Mouse (Mus musculus): ENCODE data around the gene Fuca1. TPM values are rescaled to one million over a fixed set of nuclear protein-coding genes. Genes with fewer than 3 reads are reported as not detected.

Gene Fuca1
- total and polyA plus RNA-seq, 3 experiments = 32.6 to 77.6 (median 66.5) TPM

DNA sequence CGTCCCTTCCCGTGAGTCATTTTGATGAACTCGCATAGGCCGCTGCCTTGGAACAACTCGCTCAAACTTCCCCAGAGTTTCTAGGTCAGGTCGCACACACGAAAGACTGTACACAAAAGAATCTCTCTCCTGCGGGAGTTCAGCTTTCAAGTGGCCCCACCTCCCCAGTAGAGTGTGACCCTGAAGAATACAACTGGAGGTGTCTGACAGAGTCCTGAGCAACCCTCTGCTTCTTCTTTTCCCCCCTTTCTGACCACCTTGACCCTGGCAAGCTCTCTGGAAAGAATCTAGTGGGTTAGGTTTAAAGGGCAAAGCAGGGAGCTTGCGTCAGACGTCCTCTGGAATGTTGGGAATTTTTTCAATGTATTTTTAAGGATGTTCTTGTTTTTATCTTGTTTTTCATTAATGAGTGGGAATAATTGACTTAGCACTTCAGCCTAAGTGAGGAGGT lies 37.1 kb upstream of the Fuca1 start:
- no peaks in the 10 kb centered on the region for H3K27me3 ChIP-seq (replicated peaks)
- no peak for TF ChIP-seq MAX (IDR thresholded peaks at IDR 0.05; ENCODE audit: low read length)
- DNase-seq (ENCODE audit: extremely low read depth) = no peak
- no peaks in the 10 kb centered on the region for H3K79me2 ChIP-seq (replicated peaks; ENCODE audit: control insufficient read depth, extremely low read depth, insufficient read depth, poor library complexity, severe bottlenecking)
- H3K4me2 ChIP-seq (ENCODE audit: insufficient read depth, low read depth, poor library complexity, severe bottlenecking) = no peak overlapping the region
- H3K4me3 ChIP-seq (replicated peaks in 1 of 3; ENCODE audit: low read depth in 2 of 3, low read length in 2 of 3, poor library complexity in 1 of 3) = no peak overlapping the region
- in situ Hi-C loops (cut with MboI; ENCODE audit: low pct_ligation_motif_present, low pct_unique_long_range_greater_than_20kb, low sequenced_read_pairs) (loop anchor here (10.0 kb wide), 1 partner anchor 61 kb away; the partner anchor contains the start of gene Hmgcl), dilution Hi-C loops (cut with MboI; ENCODE audit: extremely low pct_ligation_motif_present, extremely low pct_unique_long_range_greater_than_20kb, low sequenced_read_pairs) (no loop called here)
- H3K4me1 ChIP-seq (ENCODE audit: control insufficient read depth in 1 of 2, insufficient read depth in 2 of 2) = peaks cover 23 to 43% of the 10 kb centered on the region in 2 experiments
- H3K9me3 ChIP-seq (replicated peaks; ENCODE audit: low read length) = no peaks in the 10 kb centered on the region
- H3K27ac ChIP-seq (ENCODE audit: insufficient read depth, low read depth) = no peak overlapping the region
- H3K9ac ChIP-seq (ENCODE audit: insufficient read depth, low read depth) = no peak overlapping the region
- no peaks in the 10 kb centered on the region for H3K36me3 ChIP-seq (replicated peaks in 1 of 2; ENCODE audit: control insufficient read depth in 1 of 2, insufficient read depth in 1 of 2, low read length in 1 of 2)

DNA sequence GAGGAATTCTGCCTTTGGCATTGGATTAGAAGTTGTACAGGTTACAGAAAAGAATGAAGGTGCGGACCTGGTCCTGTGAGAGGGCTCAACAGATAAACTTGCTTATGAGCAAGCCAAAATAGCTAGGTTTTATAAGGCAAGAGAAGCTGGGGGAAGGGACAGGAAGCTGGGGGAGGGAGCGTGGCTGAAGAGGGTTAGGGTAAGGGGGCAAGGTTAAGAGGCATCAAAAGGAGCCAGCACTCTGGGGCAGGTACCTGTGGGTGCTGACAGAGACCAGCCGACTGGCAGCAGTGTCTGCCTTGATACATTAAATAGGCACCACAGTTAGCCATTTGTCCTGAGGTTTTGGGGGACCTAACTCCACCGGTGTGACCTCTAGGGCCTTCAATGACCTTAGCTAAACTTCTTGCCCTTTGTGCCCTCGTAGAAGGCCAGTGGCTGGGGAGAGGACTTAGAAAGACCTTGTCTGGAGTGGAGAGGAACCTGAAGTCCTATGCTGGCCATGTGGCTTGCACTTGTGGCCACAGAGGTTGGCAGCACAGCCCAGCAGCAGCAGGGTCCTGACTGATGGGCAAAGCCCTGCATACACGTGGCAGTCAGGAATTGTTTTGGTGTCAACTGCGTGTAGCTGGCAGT lies 36.5 kb upstream of the Fuca1 start:
- dilution Hi-C loops (cut with MboI; ENCODE audit: extremely low pct_ligation_motif_present, extremely low pct_unique_long_range_greater_than_20kb, low sequenced_read_pairs) (no loop called here), in situ Hi-C loops (cut with MboI; ENCODE audit: low pct_ligation_motif_present, low pct_unique_long_range_greater_than_20kb, low sequenced_read_pairs) (loop anchor here (10.0 kb wide), 1 partner anchor 61 kb away; the partner anchor contains the start of gene Hmgcl)
- H3K27ac ChIP-seq (ENCODE audit: insufficient read depth, low read depth) = no peak overlapping the region
- TF ChIP-seq BHLHE40 (IDR thresholded peaks at IDR 0.05; ENCODE audit: low read depth, low read length) (no peak), USF2 (conservative IDR thresholded peaks at IDR 0.05; ENCODE audit: low read depth, low read length) (no peak), CHD2 (IDR thresholded peaks at IDR 0.05; ENCODE audit: low read length) (no peak), E2F4 (IDR thresholded peaks at IDR 0.05; ENCODE audit: insufficient replicate concordance, low read depth, low read length) (no peak), TBP (conservative IDR thresholded peaks at IDR 0.05; ENCODE audit: low read depth, low read length) (no peak), HCFC1 (IDR thresholded peaks at IDR 0.05; ENCODE audit: low read depth, low read length) (no peak), POLR2AphosphoS2 (IDR thresholded peaks at IDR 0.05; ENCODE audit: low read depth, low read length) (no peak), IRF4 (IDR thresholded peaks at IDR 0.05; ENCODE audit: low read depth, low read length) (no peak), KAT2A (IDR thresholded peaks at IDR 0.05; ENCODE audit: insufficient replicate concordance, low read length) (no peak), USF1 (IDR thresholded peaks at IDR 0.05; ENCODE audit: low read depth, low read length) (no peak), SIN3A (IDR thresholded peaks at IDR 0.05; ENCODE audit: low read length) (no peak), JUN (IDR thresholded peaks at IDR 0.05; ENCODE audit: insufficient read depth, low read depth, low read length) (no peak), MXI1 (IDR thresholded peaks at IDR 0.05; ENCODE audit: low read depth, low read length) (no peak)
- H3K4me3 ChIP-seq (replicated peaks in 1 of 3; ENCODE audit: low read depth in 2 of 3, low read length in 2 of 3, poor library complexity in 1 of 3) = no peak overlapping the region
- no peak for DNase-seq (ENCODE audit: extremely low read depth)
- peaks cover 23 to 42% of the 10 kb centered on the region in 2 experiments for H3K4me1 ChIP-seq (ENCODE audit: control insufficient read depth in 1 of 2, insufficient read depth in 2 of 2)
- no peak overlapping the region for H3K9ac ChIP-seq (ENCODE audit: insufficient read depth, low read depth)
- H3K9me3 ChIP-seq (replicated peaks; ENCODE audit: low read length) = no peaks in the 10 kb centered on the region
- no peaks in the 10 kb centered on the region for H3K27me3 ChIP-seq (replicated peaks)
- no peaks in the 10 kb centered on the region for H3K79me2 ChIP-seq (replicated peaks; ENCODE audit: control insufficient read depth, extremely low read depth, insufficient read depth, poor library complexity, severe bottlenecking)
- no peak overlapping the region for H3K4me2 ChIP-seq (ENCODE audit: insufficient read depth, low read depth, poor library complexity, severe bottlenecking)
- H3K36me3 ChIP-seq (replicated peaks in 1 of 2; ENCODE audit: control insufficient read depth in 1 of 2, insufficient read depth in 1 of 2, low read length in 1 of 2) = no peaks in the 10 kb centered on the region

All from CH12.LX (cell line).